Comparison of ENCODE assay signal across 10 mouse cellular contexts in the genomic region with DNA sequence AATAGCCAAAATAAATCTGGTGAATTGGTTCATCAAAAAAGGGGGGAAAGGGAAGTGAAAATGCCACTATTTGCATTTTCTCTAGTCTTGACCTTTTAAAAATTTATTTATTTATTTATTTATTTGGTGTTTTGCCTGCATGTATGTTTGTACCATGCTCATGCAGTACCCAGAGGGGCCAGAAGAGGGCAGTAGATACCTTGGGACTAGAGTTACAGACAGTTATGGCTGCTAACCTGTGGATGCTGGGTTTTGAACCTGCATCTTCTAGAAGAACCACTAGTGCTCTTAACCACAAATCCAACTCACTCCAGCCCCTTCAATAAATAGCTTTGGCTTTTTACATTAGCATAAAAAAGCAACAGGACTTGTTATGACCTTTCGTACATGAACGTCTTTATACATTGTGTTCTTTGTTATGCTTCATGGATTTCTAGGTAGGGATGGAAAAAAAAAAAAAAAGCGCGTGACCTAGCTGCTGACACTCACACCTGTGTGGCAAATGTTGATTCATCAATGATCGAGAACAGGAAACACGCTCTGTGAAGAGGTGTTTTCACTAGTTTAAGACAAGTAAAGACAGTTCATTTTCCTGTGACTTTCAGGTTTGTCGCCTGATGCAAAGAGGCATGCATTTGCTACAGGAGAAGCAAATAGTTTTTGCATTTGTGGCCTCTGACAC. TPM values are rescaled to one million over a fixed set of nuclear protein-coding genes. Genes with fewer than 3 reads are reported as not detected.
DNase-seq lines count a peak whose midpoint lies in the region; ATAC-seq and TF ChIP-seq lines count a peak whose summit lies in the region.
"Had no signal": no experiment of that assay in that cellular context is flagged by ENCODE, and none has a peak within 500 bp of the region (broad histone marks: within the 10 kb centered on the region; RNA-seq: fewer than 3 reads in every experiment).

No protein-coding gene starts in this region.

- no peaks in the 10 kb centered on the region for H3K27me3 ChIP-seq in intestine, postnatal 0 days (replicated peaks; ENCODE audit: control insufficient read depth, insufficient read depth, low read length)
- H3K27me3 ChIP-seq in intestine, embryonic 15.5 days (replicated peaks): no peaks in the 10 kb centered on the region
- H3K27me3 ChIP-seq: embryonic facial prominence, embryonic 15.5 days; neural tube, embryonic 12.5 days had no signal

- H3K36me3 ChIP-seq in intestine, postnatal 0 days (ENCODE audit: control insufficient read depth, insufficient read depth): no peaks in the 10 kb centered on the region
- no peaks in the 10 kb centered on the region for H3K36me3 ChIP-seq in intestine, embryonic 15.5 days
- H3K36me3 ChIP-seq: embryonic facial prominence, embryonic 15.5 days; neural tube, embryonic 12.5 days had no signal

- peak; percentile 80 for TF ChIP-seq CTCF in intestine, postnatal 0 days (IDR thresholded peaks at IDR 0.05; ENCODE audit: low read depth)

- no peaks in the 10 kb centered on the region for H3K4me1 ChIP-seq in intestine, postnatal 0 days (replicated peaks; ENCODE audit: control insufficient read depth, insufficient read depth, low read length)
- no peaks in the 10 kb centered on the region for H3K4me1 ChIP-seq in intestine, embryonic 15.5 days (replicated peaks)
- H3K4me1 ChIP-seq: embryonic facial prominence, embryonic 15.5 days; neural tube, embryonic 12.5 days had no signal

- peak; percentile 87 for DNase-seq in adrenal gland, postnatal 10 days
- peak; percentile 71 for DNase-seq in embryo, embryonic 11 days
- peak; percentile 83 for DNase-seq in hindlimb bud, embryonic 11.5 days (ENCODE audit: extremely low spot score, low read depth, low spot score)
- peak; percentile 88 for DNase-seq in left cerebral cortex, postnatal 4 days
- DNase-seq in thymus, adult 18-20 months: peak; percentile 62 to 72

- no peak overlapping the region for H3K9ac ChIP-seq in intestine, postnatal 0 days (ENCODE audit: low read depth, low read length)
- no peak overlapping the region for H3K9ac ChIP-seq in intestine, embryonic 15.5 days
- H3K9ac ChIP-seq: embryonic facial prominence, embryonic 15.5 days; neural tube, embryonic 12.5 days had no signal

- no peaks in the 10 kb centered on the region for H3K9me3 ChIP-seq in intestine, postnatal 0 days (ENCODE audit: control insufficient read depth)
- no peaks in the 10 kb centered on the region for H3K9me3 ChIP-seq in intestine, embryonic 15.5 days
- H3K9me3 ChIP-seq: embryonic facial prominence, embryonic 15.5 days; neural tube, embryonic 12.5 days had no signal

- no peak overlapping the region for H3K27ac ChIP-seq in intestine, postnatal 0 days (ENCODE audit: low read depth, low read length)
- H3K27ac ChIP-seq in intestine, embryonic 15.5 days: no peak overlapping the region
- H3K27ac ChIP-seq: embryonic facial prominence, embryonic 15.5 days; neural tube, embryonic 12.5 days had no signal

- no peak for ATAC-seq in intestine, postnatal 0 days
- ATAC-seq in intestine, embryonic 15.5 days: no peak
- peak; percentile 44; the same call in 1 of the 2 replicates for ATAC-seq in monocyte, adult 5-6 weeks (replicated peaks; ENCODE audit: insufficient number of reproducible peaks, low FRiP score, low TSS enrichment, poor library complexity, severe bottlenecking)

- intact Hi-C loops in left cerebral cortex, postnatal 4 days (cut with DNase I): no loop called here

- 88% methylated on average over 7 of the region's 7 CpGs for WGBS in intestine, postnatal 0 days
- WGBS in intestine, embryonic 15.5 days: 89% methylated on average over 7 of the region's 7 CpGs

- no peak overlapping the region for H3K4me3 ChIP-seq in intestine, postnatal 0 days (ENCODE audit: low read depth, low read length)
- no peak overlapping the region for H3K4me3 ChIP-seq in intestine, embryonic 15.5 days (replicated peaks)
- H3K4me3 ChIP-seq: embryonic facial prominence, embryonic 15.5 days; neural tube, embryonic 12.5 days had no signal

- H3K4me2 ChIP-seq in intestine, postnatal 0 days (replicated peaks; ENCODE audit: low read depth): no peak overlapping the region
- no peak overlapping the region for H3K4me2 ChIP-seq in intestine, embryonic 15.5 days (replicated peaks)
- H3K4me2 ChIP-seq: embryonic facial prominence, embryonic 15.5 days; neural tube, embryonic 12.5 days had no signal

RNA-seq across cellular contexts. Expression of gene Emb, which starts 9.8 kb away (rescaled TPM):
- polyA plus RNA-seq in intestine, postnatal 0 days (2015; fragmentation: Nextera tagmentation; extraction: Ambion mirVana): 2.8 TPM in 2 replicates
- polyA plus RNA-seq in intestine, embryonic 15.5 days (2015; fragmentation: Nextera tagmentation; extraction: Ambion mirVana): 11.3 and 11.5 TPM in 2 replicates
- total RNA-seq in adrenal gland, postnatal 10 days (2021): 10 to 100 TPM; 30.4 to 35.0 TPM
- 10 to 100 TPM; 12.4 to 12.9 TPM for total RNA-seq in left cerebral cortex, postnatal 4 days (2021)
- 124 to 196 TPM (median 176 TPM) in 3 replicates for total RNA-seq in monocyte, adult 5-6 weeks (2017)

RNA-seq across cellular contexts. Expression of gene Gm17509, which starts 22.3 kb away (rescaled TPM):
- not detected in 2 replicates for polyA plus RNA-seq in intestine, postnatal 0 days (2015; fragmentation: Nextera tagmentation; extraction: Ambion mirVana)
- 0.06 TPM in 1 of 2 replicates, not detected in the other for polyA plus RNA-seq in intestine, embryonic 15.5 days (2015; fragmentation: Nextera tagmentation; extraction: Ambion mirVana)
- under 1 TPM; 0.15 to 0.18 TPM for total RNA-seq in adrenal gland, postnatal 10 days (2021)
- under 1 TPM; 0.82 to 0.87 TPM for total RNA-seq in left cerebral cortex, postnatal 4 days (2021)
- 0.19 to 0.21 TPM in 2 of 3 replicates, not detected in the other for total RNA-seq in monocyte, adult 5-6 weeks (2017)
